Mouse (Mus musculus) limb, embryonic 15.5 days (tissue): ENCODE measurements at regions not wholly inside any gene's neighbourhood (a gene's known extent, or its start where the extent isn't known, plus 50 kb on each side); places are given as distances from the start of the nearest gene placed in this dataset.

Source experiments
- ATAC-seq: fragments of 200-750 bp; cut with Nextera tagmentation; 2 replicates; pipeline ENCODE4 v1.8.0; 2017; ENCODE audit warnings: low read depth, moderate TSS enrichment; ENCODE audit not compliant: insufficient number of reproducible peaks, low FRiP score, low TSS enrichment
- H3K27ac ChIP-seq: fragments of 300-500 bp; sonication (generic); 2 replicates; pipeline ENCODE4 v1.5.1; 2015; ENCODE audit warnings: moderate library complexity, mild to moderate bottlenecking, inconsistent platforms
- H3K27me3 ChIP-seq: fragments of 300-500 bp; sonication (generic); 2 replicates; pipeline ENCODE4 v1.6.1; 2015; ENCODE audit warnings: inconsistent platforms
- H3K36me3 ChIP-seq: fragments of 300-500 bp; sonication (generic); 2 replicates; pipeline ENCODE4 v1.6.1; 2015; ENCODE audit warnings: inconsistent platforms
- H3K4me1 ChIP-seq: fragments of 300-500 bp; sonication (generic); 2 replicates; pipeline ENCODE4 v1.6.1; 2015; ENCODE audit warnings: inconsistent platforms
- H3K4me2 ChIP-seq: fragments of 300-500 bp; sonication (generic); 2 replicates; pipeline ENCODE4 v1.6.1; 2015; ENCODE audit warnings: mild to moderate bottlenecking, inconsistent platforms
- H3K4me3 ChIP-seq: fragments of 300-500 bp; sonication (generic); 2 replicates; pipeline ENCODE4 v1.5.1; 2015; ENCODE audit warnings: mild to moderate bottlenecking, inconsistent platforms
- H3K9ac ChIP-seq: fragments of 300-500 bp; sonication (generic); 2 replicates; pipeline ENCODE4 v1.6.1; 2015; ENCODE audit warnings: inconsistent platforms
- H3K9me3 ChIP-seq: fragments of 300-500 bp; sonication (generic); 2 replicates; pipeline ENCODE4 v1.6.1; 2016; ENCODE audit warnings: inconsistent platforms
- WGBS: fragments of 180-500 bp; shearing (Covaris S2); methylation state at CpG from one replicate; pipeline ENCODE4 v1.1.7; 2015; 5-methylcytosine and 5-hydroxymethylcytosine counted together

- no peaks in the 10 kb centered on the region for H3K4me1 ChIP-seq
- no peak overlapping the region for H3K9ac ChIP-seq
- 89% methylated on average over 4 of the region's 4 CpGs for WGBS
- no peak overlapping the region for H3K27ac ChIP-seq
- H3K4me2 ChIP-seq = no peak overlapping the region
- no peaks in the 10 kb centered on the region for H3K27me3 ChIP-seq
- ATAC-seq = no peak
- no peaks in the 10 kb centered on the region for H3K9me3 ChIP-seq
- H3K36me3 ChIP-seq = no peaks in the 10 kb centered on the region
- H3K4me3 ChIP-seq = no peak overlapping the region
Observed at GRCm38 (mm10) chr14:66479181-66479580, 470.2 kb upstream of the Gulo start.

- H3K4me2 ChIP-seq = no peak overlapping the region
- no peak overlapping the region for H3K9ac ChIP-seq
- no peaks in the 10 kb centered on the region for H3K4me1 ChIP-seq
- WGBS = 54% methylated on average over 6 of the region's 6 CpGs
- no peaks in the 10 kb centered on the region for H3K36me3 ChIP-seq
- H3K4me3 ChIP-seq = no peak overlapping the region
- no peaks in the 10 kb centered on the region for H3K9me3 ChIP-seq
- H3K27ac ChIP-seq = no peak overlapping the region
- H3K27me3 ChIP-seq = no peaks in the 10 kb centered on the region
- no peak for ATAC-seq
Observed at GRCm38 (mm10) chr14:66478562-66478961, 469.6 kb upstream of the Gulo start.

GRCm38 (mm10) chr14:66475026-66475425 lies 466.0 kb upstream of the Gulo start:
- 57% methylated on average over 1 of the region's 1 CpGs for WGBS
- no peak overlapping the region for H3K27ac ChIP-seq
- H3K4me2 ChIP-seq = no peak overlapping the region
- no peak overlapping the region for H3K9ac ChIP-seq
- no peaks in the 10 kb centered on the region for H3K36me3 ChIP-seq
- no peaks in the 10 kb centered on the region for H3K27me3 ChIP-seq
- H3K4me3 ChIP-seq = no peak overlapping the region
- no peaks in the 10 kb centered on the region for H3K4me1 ChIP-seq
- ATAC-seq = no peak
- no peaks in the 10 kb centered on the region for H3K9me3 ChIP-seq

- no peaks in the 10 kb centered on the region for H3K4me1 ChIP-seq
- no peak for ATAC-seq
- H3K9ac ChIP-seq = no peak overlapping the region
- no peak overlapping the region for H3K27ac ChIP-seq
- H3K9me3 ChIP-seq = no peaks in the 10 kb centered on the region
- H3K4me2 ChIP-seq = no peak overlapping the region
- no peak overlapping the region for H3K4me3 ChIP-seq
- H3K36me3 ChIP-seq = no peaks in the 10 kb centered on the region
- H3K27me3 ChIP-seq = no peaks in the 10 kb centered on the region
- WGBS = 33% methylated on average over 1 of the region's 1 CpGs
Observed at GRCm38 (mm10) chr14:66473251-66473550, 464.2 kb upstream of the Gulo start.

- ATAC-seq = no peak
- Histone ChIP-seq H3K4me1 (no peaks in the 10 kb centered on the region), H3K9me3 (no peaks in the 10 kb centered on the region), H3K9ac (no peak overlapping the region), H3K27me3 (no peaks in the 10 kb centered on the region), H3K27ac (no peak overlapping the region), H3K36me3 (no peaks in the 10 kb centered on the region), H3K4me2 (no peak overlapping the region), H3K4me3 (no peak overlapping the region)
- 54% methylated on average over 5 of the region's 5 CpGs for WGBS
Observed at GRCm38 (mm10) chr14:66472537-66473250, 463.7 kb upstream of the Gulo start.

- H3K27ac ChIP-seq = no peak overlapping the region
Observed at GRCm38 (mm10) chr14:66462081-66462480, 453.1 kb upstream of the Gulo start.

GRCm38 (mm10) chr14:66460795-66461194 lies 451.8 kb upstream of the Gulo start:
- Histone ChIP-seq H3K4me1 (0 out of 2 replicates have a peak, but pooled peaks cover 3% of the 10 kb centered on the region), H3K27ac (no peak overlapping the region), H3K4me3 (no peak overlapping the region), H3K9ac (no peak overlapping the region), H3K36me3 (no peaks in the 10 kb centered on the region), H3K4me2 (no peak overlapping the region), H3K27me3 (no peaks in the 10 kb centered on the region), H3K9me3 (no peaks in the 10 kb centered on the region)
- 67% methylated on average over 3 of the region's 3 CpGs for WGBS
- no peak for ATAC-seq

More at GRCm38 (mm10) chr14:66462081-66462480, 453.1 kb upstream of the Gulo start:
- H3K9ac ChIP-seq = no peak overlapping the region
- no peaks in the 10 kb centered on the region for H3K36me3 ChIP-seq
- WGBS = 77% methylated on average over 5 of the region's 5 CpGs
- no peak overlapping the region for H3K4me2 ChIP-seq
- no peak overlapping the region for H3K4me3 ChIP-seq
- 0 out of 2 replicates have a peak, but pooled peaks cover 3% of the 10 kb centered on the region for H3K4me1 ChIP-seq
- no peaks in the 10 kb centered on the region for H3K9me3 ChIP-seq
- no peak for ATAC-seq
- H3K27me3 ChIP-seq = no peaks in the 10 kb centered on the region

- WGBS = 95% methylated on average over 4 of the region's 4 CpGs
- no peak overlapping the region for H3K4me2 ChIP-seq
- no peaks in the 10 kb centered on the region for H3K27me3 ChIP-seq
- ATAC-seq = no peak
- no peaks in the 10 kb centered on the region for H3K9me3 ChIP-seq
- no peak overlapping the region for H3K27ac ChIP-seq
- H3K4me3 ChIP-seq = no peak overlapping the region
- H3K4me1 ChIP-seq = 0 out of 2 replicates have a peak, but pooled peaks cover 3% of the 10 kb centered on the region
- H3K36me3 ChIP-seq = no peaks in the 10 kb centered on the region
- no peak overlapping the region for H3K9ac ChIP-seq
Observed at GRCm38 (mm10) chr14:66458696-66459095, 449.7 kb upstream of the Gulo start.

GRCm38 (mm10) chr14:66457300-66457699 lies 448.3 kb upstream of the Gulo start:
- H3K9me3 ChIP-seq = no peaks in the 10 kb centered on the region
- H3K4me1 ChIP-seq = 0 out of 2 replicates have a peak, but pooled peaks cover 3% of the 10 kb centered on the region
- no peaks in the 10 kb centered on the region for H3K36me3 ChIP-seq
- no peak overlapping the region for H3K9ac ChIP-seq
- WGBS = 85% methylated on average over 6 of the region's 6 CpGs
- no peak overlapping the region for H3K4me3 ChIP-seq
- no peaks in the 10 kb centered on the region for H3K27me3 ChIP-seq
- ATAC-seq = no peak
- H3K4me2 ChIP-seq = no peak overlapping the region
- H3K27ac ChIP-seq = no peak overlapping the region

- WGBS = 81% methylated on average over 3 of the region's 3 CpGs
- no peak for ATAC-seq
- H3K9ac ChIP-seq = no peak overlapping the region
- no peaks in the 10 kb centered on the region for H3K9me3 ChIP-seq
- H3K4me3 ChIP-seq = no peak overlapping the region
- H3K27me3 ChIP-seq = no peaks in the 10 kb centered on the region
- H3K4me2 ChIP-seq = no peak overlapping the region
- no peaks in the 10 kb centered on the region for H3K36me3 ChIP-seq
- H3K4me1 ChIP-seq = no peaks in the 10 kb centered on the region
- H3K27ac ChIP-seq = no peak overlapping the region
Observed at GRCm38 (mm10) chr14:66452828-66453227, 443.8 kb upstream of the Gulo start.

GRCm38 (mm10) chr14:66450351-66450750 lies 441.3 kb upstream of the Gulo start:
- Histone ChIP-seq H3K4me3 (no peak overlapping the region), H3K9me3 (no peaks in the 10 kb centered on the region), H3K4me1 (no peaks in the 10 kb centered on the region), H3K27ac (no peak overlapping the region), H3K4me2 (no peak overlapping the region), H3K9ac (no peak overlapping the region), H3K36me3 (no peaks in the 10 kb centered on the region), H3K27me3 (no peaks in the 10 kb centered on the region)
- no peak for ATAC-seq
- 51% methylated on average over 10 of the region's 10 CpGs for WGBS

- Histone ChIP-seq H3K9ac (no peak overlapping the region), H3K27ac (no peak overlapping the region), H3K4me2 (no peak overlapping the region), H3K4me3 (no peak overlapping the region), H3K27me3 (no peaks in the 10 kb centered on the region), H3K36me3 (no peaks in the 10 kb centered on the region), H3K4me1 (no peaks in the 10 kb centered on the region), H3K9me3 (no peaks in the 10 kb centered on the region)
- WGBS = 33% methylated on average over 1 of the region's 1 CpGs
- ATAC-seq = no peak
Observed at GRCm38 (mm10) chr14:66442576-66442975, 433.6 kb upstream of the Gulo start.

- H3K4me1 ChIP-seq = no peaks in the 10 kb centered on the region
- no peaks in the 10 kb centered on the region for H3K27me3 ChIP-seq
- no peaks in the 10 kb centered on the region for H3K9me3 ChIP-seq
- no peaks in the 10 kb centered on the region for H3K36me3 ChIP-seq
- no peak overlapping the region for H3K27ac ChIP-seq
- no peak for ATAC-seq
- 37% methylated on average over 4 of the region's 4 CpGs for WGBS
- no peak overlapping the region for H3K9ac ChIP-seq
- no peak overlapping the region for H3K4me2 ChIP-seq
- no peak overlapping the region for H3K4me3 ChIP-seq
Observed at GRCm38 (mm10) chr14:66441825-66442224, 432.8 kb upstream of the Gulo start.
